Mouse (Mus musculus): ENCODE measurements around the gene Rap1gap. TPM values are rescaled to one million over a fixed set of nuclear protein-coding genes. Genes with fewer than 3 reads are reported as not detected.

Gene Rap1gap
- polyA plus RNA-seq, 1 experiment from 2014 or later: 26.9 TPM

GRCm38 (mm10) chr4:137730134-137730533, 65.6 kb downstream of the Rap1gap start:
- peaks cover 29% of the 10 kb centered on the region for H3K27me3 ChIP-seq (replicated peaks; ENCODE audit: control insufficient read depth, insufficient read depth, low read length)
- no peak overlapping the region for H3K27ac ChIP-seq (ENCODE audit: low read length)
- 21% methylated on average over 3 of the region's 3 CpGs for WGBS
- peaks cover 16% of the 10 kb centered on the region for H3K4me1 ChIP-seq (ENCODE audit: control insufficient read depth, insufficient read depth, low read length)
- ATAC-seq: peak; percentile 35
- no peak overlapping the region for H3K9ac ChIP-seq (ENCODE audit: low read depth, low read length)
- H3K36me3 ChIP-seq (ENCODE audit: control insufficient read depth, insufficient read depth, low read length): no peaks in the 10 kb centered on the region
- H3K4me3 ChIP-seq (ENCODE audit: low read length): no peak overlapping the region
- no peak overlapping the region for H3K4me2 ChIP-seq (ENCODE audit: low read depth, low read length)
- no peaks in the 10 kb centered on the region for H3K9me3 ChIP-seq (ENCODE audit: control insufficient read depth, low read length)

GRCm38 (mm10) chr4:137730757-137731156, 66.2 kb downstream of the Rap1gap start:
- peaks cover 16% of the 10 kb centered on the region for H3K4me1 ChIP-seq (ENCODE audit: control insufficient read depth, insufficient read depth, low read length)
- H3K9ac ChIP-seq (ENCODE audit: low read depth, low read length): no peak overlapping the region; the same call in 1 of the 2 replicates
- H3K27ac ChIP-seq (ENCODE audit: low read length): no peak overlapping the region
- no peaks in the 10 kb centered on the region for H3K36me3 ChIP-seq (ENCODE audit: control insufficient read depth, insufficient read depth, low read length)
- H3K4me2 ChIP-seq (ENCODE audit: low read depth, low read length): no peak overlapping the region
- no peak overlapping the region for H3K4me3 ChIP-seq (ENCODE audit: low read length)
- ATAC-seq: no peak
- 80% methylated on average over 8 of the region's 8 CpGs for WGBS
- H3K27me3 ChIP-seq (replicated peaks; ENCODE audit: control insufficient read depth, insufficient read depth, low read length): peaks cover 29% of the 10 kb centered on the region
- no peaks in the 10 kb centered on the region for H3K9me3 ChIP-seq (ENCODE audit: control insufficient read depth, low read length)

GRCm38 (mm10) chr4:137731891-137732290, 67.4 kb downstream of the Rap1gap start:
- Histone ChIP-seq H3K4me3 (ENCODE audit: low read length) (no peak overlapping the region), H3K27me3 (replicated peaks; ENCODE audit: control insufficient read depth, insufficient read depth, low read length) (peaks cover 29% of the 10 kb centered on the region), H3K9me3 (ENCODE audit: control insufficient read depth, low read length) (no peaks in the 10 kb centered on the region), H3K36me3 (ENCODE audit: control insufficient read depth, insufficient read depth, low read length) (no peaks in the 10 kb centered on the region), H3K9ac (ENCODE audit: low read depth, low read length) (peak overlapping the region; percentile 6; the same call in 1 of the 2 replicates), H3K4me1 (ENCODE audit: control insufficient read depth, insufficient read depth, low read length) (peaks cover 16% of the 10 kb centered on the region), H3K4me2 (ENCODE audit: low read depth, low read length) (no peak overlapping the region), H3K27ac (ENCODE audit: low read length) (no peak overlapping the region)
- 71% methylated on average over 10 of the region's 10 CpGs for WGBS
- no peak for ATAC-seq

- Histone ChIP-seq H3K4me3 (ENCODE audit: low read length) (no peak overlapping the region), H3K9me3 (ENCODE audit: control insufficient read depth, low read length) (no peaks in the 10 kb centered on the region), H3K4me2 (ENCODE audit: low read depth, low read length) (no peak overlapping the region), H3K9ac (ENCODE audit: low read depth, low read length) (no peak overlapping the region), H3K36me3 (ENCODE audit: control insufficient read depth, insufficient read depth, low read length) (no peaks in the 10 kb centered on the region), H3K4me1 (ENCODE audit: control insufficient read depth, insufficient read depth, low read length) (peaks cover 15% of the 10 kb centered on the region), H3K27ac (ENCODE audit: low read length) (no peak overlapping the region), H3K27me3 (replicated peaks; ENCODE audit: control insufficient read depth, insufficient read depth, low read length) (peaks cover 26% of the 10 kb centered on the region)
- WGBS: 84% methylated on average over 3 of the region's 3 CpGs
- ATAC-seq: no peak
Measured at GRCm38 (mm10) chr4:137732361-137732760, 67.8 kb downstream of the Rap1gap start.

GRCm38 (mm10) chr4:137732962-137733361, 68.4 kb downstream of the Rap1gap start:
- WGBS: 66% methylated on average over 3 of the region's 3 CpGs
- no peaks in the 10 kb centered on the region for H3K36me3 ChIP-seq (ENCODE audit: control insufficient read depth, insufficient read depth, low read length)
- ATAC-seq: no peak

GRCm38 (mm10) chr4:137733459-137733858, 68.9 kb downstream of the Rap1gap start:
- Histone ChIP-seq H3K4me2 (ENCODE audit: low read depth, low read length) (no peak overlapping the region), H3K27ac (ENCODE audit: low read length) (no peak overlapping the region), H3K9me3 (ENCODE audit: control insufficient read depth, low read length) (no peaks in the 10 kb centered on the region), H3K27me3 (replicated peaks; ENCODE audit: control insufficient read depth, insufficient read depth, low read length) (peaks cover 20% of the 10 kb centered on the region), H3K4me1 (ENCODE audit: control insufficient read depth, insufficient read depth, low read length) (peaks cover 11% of the 10 kb centered on the region), H3K4me3 (ENCODE audit: low read length) (no peak overlapping the region), H3K36me3 (ENCODE audit: control insufficient read depth, insufficient read depth, low read length) (no peaks in the 10 kb centered on the region), H3K9ac (ENCODE audit: low read depth, low read length) (no peak overlapping the region)
- 74% methylated on average over 5 of the region's 5 CpGs for WGBS
- no peak for ATAC-seq

More at GRCm38 (mm10) chr4:137732962-137733361, 68.4 kb downstream of the Rap1gap start:
- Histone ChIP-seq H3K9me3 (ENCODE audit: control insufficient read depth, low read length) (no peaks in the 10 kb centered on the region), H3K4me2 (ENCODE audit: low read depth, low read length) (no peak overlapping the region), H3K4me1 (ENCODE audit: control insufficient read depth, insufficient read depth, low read length) (peaks cover 11% of the 10 kb centered on the region), H3K9ac (ENCODE audit: low read depth, low read length) (no peak overlapping the region), H3K27ac (ENCODE audit: low read length) (no peak overlapping the region), H3K27me3 (replicated peaks; ENCODE audit: control insufficient read depth, insufficient read depth, low read length) (peaks cover 25% of the 10 kb centered on the region), H3K4me3 (ENCODE audit: low read length) (no peak overlapping the region)

- ATAC-seq: no peak
- WGBS: 32% methylated on average over 11 of the region's 11 CpGs
- Histone ChIP-seq H3K4me1 (ENCODE audit: control insufficient read depth, insufficient read depth, low read length) (no peaks in the 10 kb centered on the region), H3K27ac (ENCODE audit: low read length) (no peak overlapping the region), H3K4me2 (ENCODE audit: low read depth, low read length) (no peak overlapping the region), H3K4me3 (ENCODE audit: low read length) (no peak overlapping the region), H3K9me3 (ENCODE audit: control insufficient read depth, low read length) (no peaks in the 10 kb centered on the region), H3K36me3 (ENCODE audit: control insufficient read depth, insufficient read depth, low read length) (no peaks in the 10 kb centered on the region), H3K27me3 (replicated peaks; ENCODE audit: control insufficient read depth, insufficient read depth, low read length) (0 out of 2 replicates have a peak, but pooled peaks cover 6% of the 10 kb centered on the region), H3K9ac (ENCODE audit: low read depth, low read length) (no peak overlapping the region)
Measured at GRCm38 (mm10) chr4:137736220-137736701, 71.7 kb downstream of the Rap1gap start.

GRCm38 (mm10) chr4:137737760-137738159, 73.2 kb downstream of the Rap1gap start:
- no peak overlapping the region for H3K4me3 ChIP-seq (ENCODE audit: low read length)
- H3K27me3 ChIP-seq (replicated peaks; ENCODE audit: control insufficient read depth, insufficient read depth, low read length): no peaks in the 10 kb centered on the region
- no peak overlapping the region for H3K9ac ChIP-seq (ENCODE audit: low read depth, low read length)
- H3K27ac ChIP-seq (ENCODE audit: low read length): no peak overlapping the region
- no peaks in the 10 kb centered on the region for H3K4me1 ChIP-seq (ENCODE audit: control insufficient read depth, insufficient read depth, low read length)
- no peak for ATAC-seq
- H3K36me3 ChIP-seq (ENCODE audit: control insufficient read depth, insufficient read depth, low read length): no peaks in the 10 kb centered on the region
- WGBS: 76% methylated on average over 3 of the region's 3 CpGs
- H3K4me2 ChIP-seq (ENCODE audit: low read depth, low read length): no peak overlapping the region
- no peaks in the 10 kb centered on the region for H3K9me3 ChIP-seq (ENCODE audit: control insufficient read depth, low read length)

- H3K9me3 ChIP-seq (ENCODE audit: control insufficient read depth, low read length): no peaks in the 10 kb centered on the region
- no peak overlapping the region for H3K27ac ChIP-seq (ENCODE audit: low read length)
- H3K4me3 ChIP-seq (ENCODE audit: low read length): no peak overlapping the region
- peak; percentile 62 for ATAC-seq
- no peak overlapping the region for H3K4me2 ChIP-seq (ENCODE audit: low read depth, low read length)
- no peak overlapping the region for H3K9ac ChIP-seq (ENCODE audit: low read depth, low read length)
- no peaks in the 10 kb centered on the region for H3K36me3 ChIP-seq (ENCODE audit: control insufficient read depth, insufficient read depth, low read length)
- 50% methylated on average over 9 of the region's 9 CpGs for WGBS
- no peaks in the 10 kb centered on the region for H3K27me3 ChIP-seq (replicated peaks; ENCODE audit: control insufficient read depth, insufficient read depth, low read length)
- no peaks in the 10 kb centered on the region for H3K4me1 ChIP-seq (ENCODE audit: control insufficient read depth, insufficient read depth, low read length)
Measured at GRCm38 (mm10) chr4:137739151-137739923, 74.8 kb downstream of the Rap1gap start.
